Mouse (Mus musculus) G1E (cell line): ENCODE data around the gene Asic2.

ENCODE experiments used
- CTCF ChIP-seq: IDR thresholded peaks from 2 replicates; pipeline ENCODE4 v1.5.1; 2012; ENCODE audit warnings: low read depth, low read length, inconsistent platforms, mixed read lengths
- GATA1 ChIP-seq: IDR thresholded peaks from 2 replicates; pipeline ENCODE4 v1.6.1; 2012; ENCODE audit warnings: borderline replicate concordance, low read length, inconsistent platforms, mixed read lengths

GRCm38 (mm10) chr11:81521881-81522280 lies 446.4 kb downstream of the Asic2 start:
- no peak for TF ChIP-seq CTCF
- no peak for TF ChIP-seq GATA1
